Mouse (Mus musculus) kidney, adult 2 months (tissue): Measurements from ENCODE around the gene Aqp7.

ENCODE experiments used
- CTCF ChIP-seq: fragments of 200-500 bp; conservative IDR thresholded peaks from 2 replicates; pipeline ENCODE4 v1.5.1; 2011; ENCODE audit warnings: low read depth, mild to moderate bottlenecking, control low read depth, low read length, moderate library complexity, mixed read lengths; ENCODE audit not compliant: insufficient read depth, insufficient read length
- POLR2A ChIP-seq: fragments of 200-500 bp; IDR thresholded peaks from one replicate; pipeline ENCODE4 v1.6.1; 2011; ENCODE audit warnings: low read depth, low read length, control low read depth

DNA sequence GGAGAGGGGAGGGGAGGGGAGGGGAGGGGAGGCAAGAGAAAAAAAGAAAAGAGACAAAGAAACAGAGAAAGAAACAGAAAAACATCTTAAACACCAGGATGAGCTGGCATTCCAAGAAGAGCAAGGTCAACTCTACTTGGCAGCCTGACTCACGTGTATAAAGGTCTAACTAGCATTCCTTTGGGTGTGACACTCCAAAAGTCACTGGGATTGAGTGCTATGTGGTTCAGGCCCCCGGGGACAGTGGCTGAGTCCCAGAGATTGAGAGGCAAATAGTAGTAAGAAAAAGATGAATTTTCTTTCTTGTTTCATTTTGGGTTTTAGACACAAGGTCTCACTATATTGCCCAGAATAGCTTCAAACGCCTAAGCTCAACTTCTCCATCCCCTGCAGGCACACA lies 10.0 kb downstream of the Aqp7 start:
- no peak for TF ChIP-seq POLR2A
- TF ChIP-seq CTCF: no peak
